Mouse (Mus musculus) lung, postnatal 0 days (tissue): ENCODE results near the gene Htr2c.

Experiments
- CTCF ChIP-seq: IDR thresholded peaks from 2 replicates; pipeline ENCODE4 v1.5.1; 2016; ENCODE audit warnings: antibody characterized with exemption, mild to moderate bottlenecking
- EP300 ChIP-seq: IDR thresholded peaks from 2 replicates; pipeline ENCODE4 v1.6.1; 2016; ENCODE audit warnings: antibody characterized with exemption, mild to moderate bottlenecking, control low read depth

DNA sequence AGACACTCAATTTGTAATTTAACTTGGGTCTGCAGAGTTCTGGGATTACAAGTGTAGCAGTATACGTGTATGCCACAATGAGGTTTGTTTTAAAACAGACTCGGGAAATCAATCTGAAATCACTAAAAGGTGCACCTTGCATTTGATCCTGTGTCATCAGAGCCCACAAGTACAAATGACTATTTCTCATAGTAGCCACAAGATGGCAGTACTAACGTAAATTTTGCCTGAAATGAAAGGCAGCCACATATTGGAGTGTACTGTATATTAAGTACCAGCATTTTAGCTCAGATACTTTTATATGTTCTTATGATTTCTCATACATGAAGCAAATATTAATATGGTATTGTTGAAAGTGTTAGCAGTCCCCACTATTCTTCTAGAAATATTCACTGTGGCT lies 93.4 kb downstream of the Htr2c start:
- TF ChIP-seq EP300 (no peak), CTCF (peak; percentile 58)
